Mouse (Mus musculus): ENCODE data around the gene Tmem131. TPM values are rescaled to one million over a fixed set of nuclear protein-coding genes. Genes with fewer than 3 reads are reported as not detected.
"Not testable (repeated sequence)": the region's sequence is repeated elsewhere in the genome, so short reads cannot be mapped to it uniquely, and the experiment has no call there.

Tmem131 gene
- polyA plus RNA-seq, 1 experiment from 2014 or later, result 9.3 TPM

GRCm38 (mm10) chr1:36902533-36903315 is 40.7 kb downstream of the Tmem131 start:
- no peak for ATAC-seq
- peaks cover 20% of the 10 kb centered on the region for H3K4me1 ChIP-seq (ENCODE audit: control insufficient read depth, insufficient read depth, low read length)
- H3K27ac ChIP-seq (ENCODE audit: low read length), result no peak overlapping the region
- H3K9me3 ChIP-seq (ENCODE audit: control insufficient read depth, low read length), result no peaks in the 10 kb centered on the region
- H3K4me2 ChIP-seq (ENCODE audit: low read depth, low read length), result no peak overlapping the region
- WGBS, result 86% methylated on average over 11 of the region's 11 CpGs
- H3K4me3 ChIP-seq (ENCODE audit: low read length), result no peak overlapping the region
- H3K36me3 ChIP-seq (ENCODE audit: control insufficient read depth, insufficient read depth, low read length), result no peaks in the 10 kb centered on the region
- H3K9ac ChIP-seq (ENCODE audit: low read depth, low read length), result no peak overlapping the region
- H3K27me3 ChIP-seq (replicated peaks; ENCODE audit: control insufficient read depth, insufficient read depth, low read length), result no peaks in the 10 kb centered on the region

DNA sequence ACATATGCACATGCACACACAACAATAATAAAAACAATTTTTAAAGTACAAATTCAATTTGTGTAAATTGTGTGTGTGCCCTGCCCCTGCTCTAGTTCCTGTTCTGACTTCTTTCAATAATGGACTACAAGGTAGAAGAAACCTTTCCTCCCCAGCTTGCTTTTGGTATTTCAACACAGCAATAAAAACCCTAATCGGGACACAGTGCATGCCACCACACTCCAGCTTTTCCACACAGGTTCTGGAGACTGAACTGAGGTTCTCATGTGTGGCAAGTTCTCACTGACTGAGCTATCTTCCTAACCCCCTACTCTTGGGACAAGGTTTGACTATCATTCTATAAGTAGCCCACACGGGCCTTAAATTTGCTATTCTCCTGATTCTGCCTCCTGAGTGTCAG is 43.8 kb downstream of the Tmem131 start:
- H3K27me3 ChIP-seq (replicated peaks; ENCODE audit: control insufficient read depth, insufficient read depth, low read length), result no peaks in the 10 kb centered on the region
- H3K36me3 ChIP-seq (ENCODE audit: control insufficient read depth, insufficient read depth, low read length), result no peaks in the 10 kb centered on the region
- H3K9me3 ChIP-seq (ENCODE audit: control insufficient read depth, low read length), result no peaks in the 10 kb centered on the region
- no peak overlapping the region for H3K4me2 ChIP-seq (ENCODE audit: low read depth, low read length)
- ATAC-seq, result peak; percentile 55
- no peak overlapping the region for H3K4me3 ChIP-seq (ENCODE audit: low read length)
- 86% methylated on average over 2 of the region's 2 CpGs for WGBS
- no peak overlapping the region for H3K9ac ChIP-seq (ENCODE audit: low read depth, low read length)
- peak overlapping the region; percentile 57 for H3K27ac ChIP-seq (ENCODE audit: low read length)
- H3K4me1 ChIP-seq (ENCODE audit: control insufficient read depth, insufficient read depth, low read length), result peaks cover 15% of the 10 kb centered on the region; the same call in 1 of the 2 replicates

GRCm38 (mm10) chr1:36896423-36896822 is 47.0 kb downstream of the Tmem131 start:
- no peak overlapping the region for H3K4me2 ChIP-seq (ENCODE audit: low read depth, low read length)
- peaks cover 14% of the 10 kb centered on the region for H3K4me1 ChIP-seq (ENCODE audit: control insufficient read depth, insufficient read depth, low read length)
- H3K27me3 ChIP-seq (replicated peaks; ENCODE audit: control insufficient read depth, insufficient read depth, low read length), result no peaks in the 10 kb centered on the region
- 0 out of 2 replicates have a peak, but pooled peaks cover 3% of the 10 kb centered on the region for H3K36me3 ChIP-seq (ENCODE audit: control insufficient read depth, insufficient read depth, low read length)
- ATAC-seq, result no peak
- H3K9me3 ChIP-seq (ENCODE audit: control insufficient read depth, low read length), result no peaks in the 10 kb centered on the region
- H3K4me3 ChIP-seq (ENCODE audit: low read length), result no peak overlapping the region
- no peak overlapping the region for H3K27ac ChIP-seq (ENCODE audit: low read length)
- 82% methylated on average over 4 of the region's 4 CpGs for WGBS
- H3K9ac ChIP-seq (ENCODE audit: low read depth, low read length), result no peak overlapping the region

GRCm38 (mm10) chr1:36895452-36895851 is 48.0 kb downstream of the Tmem131 start:
- 81% methylated on average over 3 of the region's 3 CpGs for WGBS
- no peak for ATAC-seq

GRCm38 (mm10) chr1:36894136-36894535 is 49.3 kb downstream of the Tmem131 start:
- ATAC-seq, result no peak
- Histone ChIP-seq H3K4me2 (ENCODE audit: low read depth, low read length) (no peak overlapping the region), H3K27ac (ENCODE audit: low read length) (no peak overlapping the region), H3K9me3 (ENCODE audit: control insufficient read depth, low read length) (no peaks in the 10 kb centered on the region), H3K4me1 (ENCODE audit: control insufficient read depth, insufficient read depth, low read length) (peaks cover 17% of the 10 kb centered on the region), H3K36me3 (ENCODE audit: control insufficient read depth, insufficient read depth, low read length) (0 out of 2 replicates have a peak, but pooled peaks cover 3% of the 10 kb centered on the region), H3K4me3 (ENCODE audit: low read length) (no peak overlapping the region), H3K9ac (ENCODE audit: low read depth, low read length) (no peak overlapping the region), H3K27me3 (replicated peaks; ENCODE audit: control insufficient read depth, insufficient read depth, low read length) (no peaks in the 10 kb centered on the region)
- 95% methylated on average over 3 of the region's 3 CpGs for WGBS

More at GRCm38 (mm10) chr1:36895452-36895851, 48.0 kb downstream of the Tmem131 start:
- no peak overlapping the region for H3K4me3 ChIP-seq (ENCODE audit: low read length)
- peaks cover 12% of the 10 kb centered on the region for H3K4me1 ChIP-seq (ENCODE audit: control insufficient read depth, insufficient read depth, low read length)
- no peak overlapping the region for H3K9ac ChIP-seq (ENCODE audit: low read depth, low read length)
- no peak overlapping the region for H3K4me2 ChIP-seq (ENCODE audit: low read depth, low read length)
- H3K27me3 ChIP-seq (replicated peaks; ENCODE audit: control insufficient read depth, insufficient read depth, low read length), result no peaks in the 10 kb centered on the region
- no peaks in the 10 kb centered on the region for H3K9me3 ChIP-seq (ENCODE audit: control insufficient read depth, low read length)
- 0 out of 2 replicates have a peak, but pooled peaks cover 3% of the 10 kb centered on the region for H3K36me3 ChIP-seq (ENCODE audit: control insufficient read depth, insufficient read depth, low read length)
- no peak overlapping the region for H3K27ac ChIP-seq (ENCODE audit: low read length)

GRCm38 (mm10) chr1:36893720-36894119 is 49.7 kb downstream of the Tmem131 start:
- not testable (repeated sequence) for H3K27me3 ChIP-seq (replicated peaks; ENCODE audit: control insufficient read depth, insufficient read depth, low read length); H3K4me2 ChIP-seq (ENCODE audit: low read depth, low read length); ATAC-seq; H3K27ac ChIP-seq (ENCODE audit: low read length); H3K36me3 ChIP-seq (ENCODE audit: control insufficient read depth, insufficient read depth, low read length); H3K9me3 ChIP-seq (ENCODE audit: control insufficient read depth, low read length); H3K4me3 ChIP-seq (ENCODE audit: low read length); H3K9ac ChIP-seq (ENCODE audit: low read depth, low read length)
- peaks cover 17% of the 10 kb centered on the region for H3K4me1 ChIP-seq (ENCODE audit: control insufficient read depth, insufficient read depth, low read length)
- WGBS, result 96% methylated on average over 5 of the region's 5 CpGs

- no peaks in the 10 kb centered on the region for H3K27me3 ChIP-seq (replicated peaks; ENCODE audit: control insufficient read depth, insufficient read depth, low read length)
- peaks cover 20% of the 10 kb centered on the region for H3K4me1 ChIP-seq (ENCODE audit: control insufficient read depth, insufficient read depth, low read length)
- 0 out of 2 replicates have a peak, but pooled peaks cover 4% of the 10 kb centered on the region for H3K36me3 ChIP-seq (ENCODE audit: control insufficient read depth, insufficient read depth, low read length)
- no peaks in the 10 kb centered on the region for H3K9me3 ChIP-seq (ENCODE audit: control insufficient read depth, low read length)
- WGBS, result 62% methylated on average over 6 of the region's 6 CpGs
- H3K4me3 ChIP-seq (ENCODE audit: low read length), result no peak overlapping the region
- no peak overlapping the region for H3K4me2 ChIP-seq (ENCODE audit: low read depth, low read length)
- ATAC-seq, result no peak
- no peak overlapping the region for H3K9ac ChIP-seq (ENCODE audit: low read depth, low read length)
- H3K27ac ChIP-seq (ENCODE audit: low read length), result no peak overlapping the region
These were observed 50.3 kb downstream of the Tmem131 start for GRCm38 (mm10) chr1:36893146-36893545.

- WGBS, result 85% methylated on average over 3 of the region's 3 CpGs
- H3K9ac ChIP-seq (ENCODE audit: low read depth, low read length), result no peak overlapping the region
- no peaks in the 10 kb centered on the region for H3K9me3 ChIP-seq (ENCODE audit: control insufficient read depth, low read length)
- no peak overlapping the region for H3K4me3 ChIP-seq (ENCODE audit: low read length)
- peaks cover 20% of the 10 kb centered on the region for H3K4me1 ChIP-seq (ENCODE audit: control insufficient read depth, insufficient read depth, low read length)
- no peaks in the 10 kb centered on the region for H3K27me3 ChIP-seq (replicated peaks; ENCODE audit: control insufficient read depth, insufficient read depth, low read length)
- no peak overlapping the region for H3K27ac ChIP-seq (ENCODE audit: low read length)
- H3K36me3 ChIP-seq (ENCODE audit: control insufficient read depth, insufficient read depth, low read length), result 0 out of 2 replicates have a peak, but pooled peaks cover 6% of the 10 kb centered on the region
- ATAC-seq, result no peak
- H3K4me2 ChIP-seq (ENCODE audit: low read depth, low read length), result no peak overlapping the region
These were observed 51.0 kb downstream of the Tmem131 start for GRCm38 (mm10) chr1:36892461-36892860.

- Histone ChIP-seq H3K9ac (ENCODE audit: low read depth, low read length) (no peak overlapping the region), H3K4me2 (ENCODE audit: low read depth, low read length) (no peak overlapping the region; the same call in 1 of the 2 replicates), H3K36me3 (ENCODE audit: control insufficient read depth, insufficient read depth, low read length) (0 out of 2 replicates have a peak, but pooled peaks cover 6% of the 10 kb centered on the region), H3K4me1 (ENCODE audit: control insufficient read depth, insufficient read depth, low read length) (peaks cover 32% of the 10 kb centered on the region), H3K27me3 (replicated peaks; ENCODE audit: control insufficient read depth, insufficient read depth, low read length) (no peaks in the 10 kb centered on the region), H3K27ac (ENCODE audit: low read length) (no peak overlapping the region; the same call in 1 of the 2 replicates), H3K9me3 (ENCODE audit: control insufficient read depth, low read length) (no peaks in the 10 kb centered on the region), H3K4me3 (ENCODE audit: low read length) (no peak overlapping the region)
- 57% methylated on average over 5 of the region's 5 CpGs for WGBS
- peak; percentile 36; the same call in 1 of the 2 replicates for ATAC-seq
These were observed 54.5 kb downstream of the Tmem131 start for GRCm38 (mm10) chr1:36889016-36889415.

Measured in intestine, embryonic 16.5 days (tissue).